Mouse (Mus musculus) heart, embryonic 14.5 days (tissue): ENCODE measurements around the gene Ccnl1. TPM values are rescaled to one million over a fixed set of nuclear protein-coding genes. Genes with fewer than 3 reads are reported as not detected.

Experiments used
- ATAC-seq: fragments of 200-750 bp; cut with Nextera tagmentation; 2 replicates; pipeline ENCODE4 v1.8.0; 2017; ENCODE audit warnings: low read depth, moderate TSS enrichment; ENCODE audit not compliant: insufficient number of reproducible peaks, insufficient read depth, low FRiP score
- H3K27ac ChIP-seq, 2 experiments: fragments of 200-500 bp in 1 of 2; fragments of 300-500 bp in 1 of 2; sonication (generic) in 1 of 2; replicated peaks in 1 of 2; 2 replicates each; pipeline ENCODE4 v1.5.1; 2012 to 2014; ENCODE audit warnings: low read depth in 2 of 2, low read length in 2 of 2, control low read depth in 1 of 2, mild to moderate bottlenecking in 1 of 2, mixed read lengths in 1 of 2; ENCODE audit not compliant: control insufficient read depth in 1 of 2, insufficient read depth in 1 of 2
- H3K27me3 ChIP-seq: fragments of 300-500 bp; sonication (generic); 2 replicates; pipeline ENCODE4 v1.6.1; 2014; ENCODE audit warnings: mild to moderate bottlenecking, low read length, control low read depth; ENCODE audit not compliant: control insufficient read depth, insufficient read depth
- H3K36me3 ChIP-seq: fragments of 300-500 bp; sonication (generic); 2 replicates; pipeline ENCODE4 v1.6.1; 2014; ENCODE audit warnings: mild to moderate bottlenecking, control low read depth, low read length, mixed read lengths; ENCODE audit not compliant: control insufficient read depth, insufficient read depth
- H3K4me1 ChIP-seq, 2 experiments: fragments of 200-500 bp in 1 of 2; fragments of 300-500 bp in 1 of 2; sonication (generic) in 1 of 2; 2 replicates each; pipeline ENCODE4 v1.6.1; 2012 to 2014; ENCODE audit warnings: low read length in 2 of 2, control low read depth in 1 of 2, mixed read lengths in 1 of 2; ENCODE audit not compliant: control insufficient read depth in 2 of 2, insufficient read depth in 2 of 2
- H3K4me2 ChIP-seq: fragments of 300-500 bp; sonication (generic); 2 replicates; pipeline ENCODE4 v1.6.1; 2014; ENCODE audit warnings: mild to moderate bottlenecking, low read length
- H3K4me3 ChIP-seq, 2 experiments: fragments of 200-500 bp in 1 of 2; fragments of 300-500 bp in 1 of 2; sonication (generic) in 1 of 2; 2 replicates each; pipeline ENCODE4 v1.5.1; 2012 to 2014; ENCODE audit warnings: low read length in 2 of 2, mild to moderate bottlenecking in 2 of 2, control low read depth in 1 of 2, low read depth in 1 of 2, moderate library complexity in 1 of 2; ENCODE audit not compliant: control insufficient read depth in 1 of 2, insufficient read depth in 1 of 2
- H3K9ac ChIP-seq: fragments of 300-500 bp; sonication (generic); 2 replicates; pipeline ENCODE4 v1.6.1; 2014; ENCODE audit warnings: mild to moderate bottlenecking, low read length
- H3K9me3 ChIP-seq: fragments of 300-500 bp; sonication (generic); 2 replicates; pipeline ENCODE4 v1.6.1; 2016; ENCODE audit warnings: low read length, control low read depth; ENCODE audit not compliant: control insufficient read depth
- WGBS: fragments of 180-500 bp; shearing (Covaris S2); extraction: QIAGEN DNeasy Blood & Tissue Kit; methylation state at CpG from one replicate; pipeline ENCODE4 v1.1.7; 2014; 5-methylcytosine and 5-hydroxymethylcytosine counted together
- polyA plus RNA-seq: library from polyadenylated mRNA; unstranded; fragments of >200 nt; fragmentation: Nextera tagmentation; extraction: Ambion mirVana; gene quantifications from 2 replicates; pipeline ENCODE4 v1.2.1, GENCODE M21; 2014

The Ccnl1 gene
- polyA plus RNA-seq, 1 experiment from 2014 or later: 77.4 TPM

- H3K4me1 ChIP-seq: no peaks in the 10 kb centered on the region
- no peak for ATAC-seq
- no peak overlapping the region for H3K9ac ChIP-seq
Measured at GRCm38 (mm10) chr3:65938211-65938610, 19.8 kb downstream of the Ccnl1 start.

GRCm38 (mm10) chr3:65936384-65936783, 21.7 kb downstream of the Ccnl1 start:
- Histone ChIP-seq H3K4me2 (no peak overlapping the region), H3K27me3 (no peaks in the 10 kb centered on the region), H3K36me3 (no peaks in the 10 kb centered on the region), H3K27ac (no peak overlapping the region), H3K9ac (no peak overlapping the region), H3K4me3 (no peak overlapping the region), H3K9me3 (no peaks in the 10 kb centered on the region), H3K4me1 (no peaks in the 10 kb centered on the region)
- no peak for ATAC-seq
- WGBS: 67% methylated on average over 12 of the region's 12 CpGs

More at GRCm38 (mm10) chr3:65938211-65938610, 19.8 kb downstream of the Ccnl1 start:
- Histone ChIP-seq H3K4me2 (no peak overlapping the region), H3K27ac (no peak overlapping the region), H3K4me3 (no peak overlapping the region), H3K27me3 (no peaks in the 10 kb centered on the region), H3K36me3 (no peaks in the 10 kb centered on the region), H3K9me3 (no peaks in the 10 kb centered on the region)
- 24% methylated on average over 3 of the region's 3 CpGs for WGBS

- Histone ChIP-seq H3K9me3 (no peaks in the 10 kb centered on the region), H3K9ac (no peak overlapping the region), H3K36me3 (no peaks in the 10 kb centered on the region), H3K27ac (no peak overlapping the region), H3K4me1 (no peaks in the 10 kb centered on the region), H3K27me3 (no peaks in the 10 kb centered on the region), H3K4me2 (no peak overlapping the region), H3K4me3 (no peak overlapping the region)
- ATAC-seq: no peak
- WGBS: 84% methylated on average over 4 of the region's 4 CpGs
Measured at GRCm38 (mm10) chr3:65935153-65935552, 22.9 kb downstream of the Ccnl1 start.

GRCm38 (mm10) chr3:65933726-65934125, 24.3 kb downstream of the Ccnl1 start:
- H3K4me1 ChIP-seq: peaks cover 10 to 11% of the 10 kb centered on the region in 2 experiments
- H3K9ac ChIP-seq: no peak overlapping the region
- H3K36me3 ChIP-seq: no peaks in the 10 kb centered on the region
- no peak overlapping the region for H3K4me3 ChIP-seq
- no peaks in the 10 kb centered on the region for H3K27me3 ChIP-seq
- ATAC-seq: no peak
- H3K9me3 ChIP-seq: no peaks in the 10 kb centered on the region
- 52% methylated on average over 4 of the region's 4 CpGs for WGBS
- H3K4me2 ChIP-seq: no peak overlapping the region
- no peak overlapping the region for H3K27ac ChIP-seq

GRCm38 (mm10) chr3:65931542-65931941, 26.5 kb downstream of the Ccnl1 start:
- H3K9me3 ChIP-seq: no peaks in the 10 kb centered on the region
- no peak overlapping the region for H3K27ac ChIP-seq
- H3K9ac ChIP-seq: no peak overlapping the region
- H3K4me3 ChIP-seq: no peak overlapping the region
- H3K36me3 ChIP-seq: no peaks in the 10 kb centered on the region
- no peak overlapping the region for H3K4me2 ChIP-seq
- H3K27me3 ChIP-seq: no peaks in the 10 kb centered on the region
- 84% methylated on average over 7 of the region's 7 CpGs for WGBS
- peaks cover 21 to 23% of the 10 kb centered on the region in 2 experiments for H3K4me1 ChIP-seq
- no peak for ATAC-seq

- Histone ChIP-seq H3K9ac (no peak overlapping the region), H3K4me1 (peaks cover 21 to 23% of the 10 kb centered on the region in 2 experiments), H3K9me3 (no peaks in the 10 kb centered on the region), H3K27ac (no peak overlapping the region), H3K27me3 (no peaks in the 10 kb centered on the region), H3K4me2 (peak overlapping the region; percentile 63), H3K4me3 (no peak overlapping the region), H3K36me3 (no peaks in the 10 kb centered on the region)
- ATAC-seq: no peak
- WGBS: 50% methylated on average over 8 of the region's 8 CpGs
Measured at GRCm38 (mm10) chr3:65930636-65931035, 27.4 kb downstream of the Ccnl1 start.

- H3K9me3 ChIP-seq: no peaks in the 10 kb centered on the region
- H3K4me1 ChIP-seq: peaks cover 21 to 23% of the 10 kb centered on the region in 2 experiments
- peak overlapping the region; percentile 63 for H3K4me2 ChIP-seq
- H3K9ac ChIP-seq: peak overlapping the region; percentile 50
- 23% methylated on average over 20 of the region's 20 CpGs for WGBS
- H3K27me3 ChIP-seq: no peaks in the 10 kb centered on the region
- peak overlapping the region; percentile 22 to 24 for H3K4me3 ChIP-seq
- ATAC-seq: no peak; the same call in 1 of the 2 replicates
- no peaks in the 10 kb centered on the region for H3K36me3 ChIP-seq
- 0 out of 4 replicates have a peak overlapping the region, but pooled peaks of 1 of the 2 experiments have one; percentile 21 for H3K27ac ChIP-seq
Measured at GRCm38 (mm10) chr3:65929821-65930633, 28.0 kb downstream of the Ccnl1 start.
